Mouse (Mus musculus): ENCODE results near the gene Pm20d1.

DNA sequence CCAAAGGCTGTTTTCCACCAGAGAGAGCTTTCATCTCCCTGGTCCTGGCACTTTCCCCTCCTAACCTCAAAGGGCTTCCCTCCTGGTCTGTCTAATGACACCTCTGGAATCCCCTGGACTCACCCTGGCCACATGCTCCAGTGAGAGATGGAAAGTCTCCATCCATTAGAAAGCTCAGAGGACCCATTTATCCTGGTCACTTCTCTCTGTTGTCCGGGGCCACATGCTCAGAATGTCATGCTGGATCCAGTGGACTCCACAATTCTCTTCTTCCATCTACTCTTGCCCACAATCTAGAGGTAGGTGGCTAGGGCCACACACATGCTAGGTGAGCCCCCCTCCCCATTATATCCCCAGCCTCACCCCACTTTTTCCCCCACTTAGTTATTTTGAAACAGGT lies 11.8 kb downstream of the Pm20d1 start:
- no peak for TF ChIP-seq POLR2A (IDR thresholded peaks at IDR 0.05; ENCODE audit: extremely low read depth, insufficient read depth, low read length)
- TF ChIP-seq CTCF (IDR thresholded peaks at IDR 0.05; ENCODE audit: low read depth, low read length), result no peak
